Mouse (Mus musculus) midbrain, embryonic 16.5 days (tissue): Measurements from ENCODE around the gene Gm8947. TPM values are rescaled to one million over a fixed set of nuclear protein-coding genes. Genes with fewer than 3 reads are reported as not detected.

Experiments used
- ATAC-seq: fragments of 200-750 bp; cut with Nextera tagmentation; 2 replicates; pipeline ENCODE4 v1.8.0; 2017; ENCODE audit warnings: moderate TSS enrichment
- H3K27ac ChIP-seq: fragments of 300-500 bp; sonication (generic); 2 replicates; pipeline ENCODE4 v1.5.1; 2014; ENCODE audit warnings: mild to moderate bottlenecking, low read length, mixed read lengths
- H3K27me3 ChIP-seq: fragments of 300-500 bp; sonication (generic); 2 replicates; pipeline ENCODE4 v1.6.1; 2014; ENCODE audit warnings: low read depth, low read length, mixed read lengths; ENCODE audit not compliant: control insufficient read depth, insufficient read depth
- H3K36me3 ChIP-seq: fragments of 300-500 bp; sonication (generic); 2 replicates; pipeline ENCODE4 v1.6.1; 2014; ENCODE audit warnings: mild to moderate bottlenecking, low read length, moderate library complexity, mixed read lengths; ENCODE audit not compliant: control insufficient read depth, insufficient read depth
- H3K4me1 ChIP-seq: fragments of 300-500 bp; sonication (generic); 2 replicates; pipeline ENCODE4 v1.6.1; 2014; ENCODE audit warnings: mild to moderate bottlenecking, low read length, mixed read lengths; ENCODE audit not compliant: control insufficient read depth, insufficient read depth
- H3K4me2 ChIP-seq: fragments of 300-500 bp; sonication (generic); 2 replicates; pipeline ENCODE4 v1.6.1; 2014; ENCODE audit warnings: mild to moderate bottlenecking, low read length, mixed read lengths
- H3K4me3 ChIP-seq: fragments of 300-500 bp; sonication (generic); 2 replicates; pipeline ENCODE4 v1.5.1; 2014; ENCODE audit warnings: low read depth, mild to moderate bottlenecking, low read length, moderate library complexity, mixed read lengths
- H3K9ac ChIP-seq: fragments of 300-500 bp; sonication (generic); 2 replicates; pipeline ENCODE4 v1.6.1; 2014; ENCODE audit warnings: low read depth, low read length, mixed read lengths
- H3K9me3 ChIP-seq: fragments of 300-500 bp; sonication (generic); replicated peaks from 2 replicates; pipeline ENCODE4 v1.6.1; 2014; ENCODE audit warnings: mild to moderate bottlenecking, low read length, mixed read lengths; ENCODE audit not compliant: control insufficient read depth, poor library complexity, severe bottlenecking
- WGBS: fragments of 180-500 bp; shearing (Covaris S2); extraction: QIAGEN DNeasy Blood & Tissue Kit; methylation state at CpG from one replicate; pipeline ENCODE4 v1.1.7; 2014; 5-methylcytosine and 5-hydroxymethylcytosine counted together
- polyA plus RNA-seq: library from polyadenylated mRNA; unstranded; fragments of >200 nt; fragmentation: Nextera tagmentation; extraction: Ambion mirVana; gene quantifications from 2 replicates; pipeline ENCODE4 v1.2.1, GENCODE M21; 2015

Gene Gm8947
- polyA plus RNA-seq, 1 experiment from 2014 or later: not detected

- Histone ChIP-seq H3K9me3 (no peaks in the 10 kb centered on the region), H3K27me3 (no peaks in the 10 kb centered on the region), H3K4me3 (no peak overlapping the region), H3K27ac (no peak overlapping the region), H3K4me1 (no peaks in the 10 kb centered on the region), H3K36me3 (no peaks in the 10 kb centered on the region), H3K9ac (no peak overlapping the region), H3K4me2 (no peak overlapping the region)
- WGBS: 84% methylated on average over 8 of the region's 8 CpGs
- ATAC-seq: no peak
Measured at GRCm38 (mm10) chr1:151227506-151227905, 35.3 kb downstream of the Gm8947 start.

- no peaks in the 10 kb centered on the region for H3K9me3 ChIP-seq
- no peak overlapping the region for H3K9ac ChIP-seq
- no peak overlapping the region for H3K4me2 ChIP-seq
- 77% methylated on average over 1 of the region's 1 CpGs for WGBS
- H3K27me3 ChIP-seq: no peaks in the 10 kb centered on the region
- H3K4me3 ChIP-seq: no peak overlapping the region
- no peaks in the 10 kb centered on the region for H3K4me1 ChIP-seq
- no peak overlapping the region for H3K27ac ChIP-seq
- H3K36me3 ChIP-seq: no peaks in the 10 kb centered on the region
- ATAC-seq: no peak
Measured at GRCm38 (mm10) chr1:151228320-151228989, 36.3 kb downstream of the Gm8947 start.

GRCm38 (mm10) chr1:151232346-151232745 is 40.2 kb downstream of the Gm8947 start:
- H3K4me2 ChIP-seq: no peak overlapping the region
- no peak overlapping the region for H3K4me3 ChIP-seq
- ATAC-seq: no peak
- no peaks in the 10 kb centered on the region for H3K36me3 ChIP-seq
- H3K27me3 ChIP-seq: no peaks in the 10 kb centered on the region
- WGBS: 83% methylated on average over 3 of the region's 3 CpGs
- no peak overlapping the region for H3K9ac ChIP-seq
- no peaks in the 10 kb centered on the region for H3K4me1 ChIP-seq
- no peak overlapping the region for H3K27ac ChIP-seq
- no peaks in the 10 kb centered on the region; the same call in 1 of the 2 replicates for H3K9me3 ChIP-seq

GRCm38 (mm10) chr1:151233756-151234155 is 41.6 kb downstream of the Gm8947 start:
- Histone ChIP-seq H3K4me3 (no peak overlapping the region), H3K27ac (no peak overlapping the region), H3K4me2 (no peak overlapping the region), H3K4me1 (no peaks in the 10 kb centered on the region), H3K9me3 (no peaks in the 10 kb centered on the region; the same call in 1 of the 2 replicates), H3K36me3 (no peaks in the 10 kb centered on the region), H3K27me3 (no peaks in the 10 kb centered on the region), H3K9ac (no peak overlapping the region)
- WGBS: 93% methylated on average over 3 of the region's 3 CpGs
- ATAC-seq: no peak

- H3K27ac ChIP-seq: no peak overlapping the region
- H3K4me2 ChIP-seq: no peak overlapping the region
- H3K9ac ChIP-seq: no peak overlapping the region
- no peaks in the 10 kb centered on the region for H3K4me1 ChIP-seq
- no peak overlapping the region for H3K4me3 ChIP-seq
- no peaks in the 10 kb centered on the region for H3K36me3 ChIP-seq
- no peaks in the 10 kb centered on the region for H3K27me3 ChIP-seq
- 2% methylated on average over 2 of the region's 2 CpGs for WGBS
- no peaks in the 10 kb centered on the region; the same call in 1 of the 2 replicates for H3K9me3 ChIP-seq
- ATAC-seq: no peak
Measured at GRCm38 (mm10) chr1:151235574-151235973, 43.4 kb downstream of the Gm8947 start.

- Histone ChIP-seq H3K9me3 (no peaks in the 10 kb centered on the region; the same call in 1 of the 2 replicates), H3K27me3 (no peaks in the 10 kb centered on the region), H3K27ac (no peak overlapping the region), H3K9ac (no peak overlapping the region), H3K4me1 (no peaks in the 10 kb centered on the region), H3K4me3 (no peak overlapping the region), H3K4me2 (no peak overlapping the region), H3K36me3 (no peaks in the 10 kb centered on the region)
- 79% methylated on average over 13 of the region's 13 CpGs for WGBS
- no peak for ATAC-seq
Measured at GRCm38 (mm10) chr1:151236141-151236930, 44.2 kb downstream of the Gm8947 start.

DNA sequence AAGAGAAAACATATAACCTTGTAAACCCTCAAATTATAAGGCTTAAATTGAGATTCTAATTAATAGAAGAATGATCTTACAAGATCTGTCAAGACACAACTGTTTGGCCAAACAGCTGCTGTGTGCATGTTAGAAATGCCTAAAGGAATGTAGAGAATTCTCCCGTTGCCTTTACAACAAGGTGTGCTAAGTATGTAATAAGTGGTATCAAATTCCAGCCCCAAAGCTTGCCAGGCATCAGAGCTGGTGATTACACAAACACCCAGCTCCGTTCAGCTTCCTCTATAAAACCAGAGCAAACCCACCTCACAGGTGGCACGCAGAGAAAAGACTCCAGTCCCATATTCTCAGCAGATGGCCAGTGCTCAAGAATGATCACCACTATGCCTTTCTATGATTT is 45.6 kb downstream of the Gm8947 start:
- 88% methylated on average over 3 of the region's 3 CpGs for WGBS
- H3K9ac ChIP-seq: no peak overlapping the region
- H3K4me3 ChIP-seq: no peak overlapping the region
- ATAC-seq: no peak
- no peaks in the 10 kb centered on the region for H3K27me3 ChIP-seq
- no peak overlapping the region for H3K27ac ChIP-seq
- no peaks in the 10 kb centered on the region for H3K4me1 ChIP-seq
- no peak overlapping the region for H3K4me2 ChIP-seq
- H3K9me3 ChIP-seq: no peaks in the 10 kb centered on the region; the same call in 1 of the 2 replicates
- no peaks in the 10 kb centered on the region for H3K36me3 ChIP-seq

DNA sequence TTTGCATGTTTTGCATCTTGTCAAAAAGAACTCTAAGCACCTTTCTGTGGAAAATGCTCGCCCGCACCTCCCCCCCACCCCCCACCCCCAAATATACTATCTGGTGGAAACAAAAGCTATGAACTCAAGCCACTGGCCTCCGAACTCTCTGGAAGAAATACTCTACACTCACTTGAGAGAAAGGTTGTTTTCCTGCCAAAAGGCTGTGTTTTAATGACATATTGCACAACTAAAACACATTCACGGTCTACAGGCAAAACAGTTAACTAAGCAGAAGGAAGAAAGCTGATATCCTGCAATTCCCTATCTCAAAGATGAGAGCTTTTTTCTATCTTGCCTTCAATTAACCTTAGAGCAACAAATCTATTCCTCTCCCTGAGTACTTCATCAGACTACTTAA is 51.2 kb downstream of the Gm8947 start:
- Histone ChIP-seq H3K27me3 (no peaks in the 10 kb centered on the region), H3K9ac (no peak overlapping the region), H3K27ac (no peak overlapping the region), H3K9me3 (no peaks in the 10 kb centered on the region; the same call in 1 of the 2 replicates), H3K36me3 (no peaks in the 10 kb centered on the region), H3K4me3 (no peak overlapping the region), H3K4me2 (no peak overlapping the region), H3K4me1 (no peaks in the 10 kb centered on the region)
- WGBS: 95% methylated on average over 4 of the region's 4 CpGs
- ATAC-seq: no peak
